Mouse (Mus musculus) thymus, adult 2 months (tissue): ENCODE data around the gene G6pc. TPM values are rescaled to one million over a fixed set of nuclear protein-coding genes. Genes with fewer than 3 reads are reported as not detected.
"Not testable (repeated sequence)": the region's sequence is repeated elsewhere in the genome, so short reads cannot be mapped to it uniquely, and the experiment has no call there.

ENCODE experiments used
- DNase-seq: peaks from one replicate; pipeline ENCODE4 v3.0.0; 2021
- H3K27ac ChIP-seq: fragments of 200-500 bp; 2 replicates; pipeline ENCODE4 v1.5.1; 2012; ENCODE audit warnings: low read length, control low read depth; ENCODE audit not compliant: control insufficient read depth, insufficient read depth
- H3K27me3 ChIP-seq: fragments of 200-500 bp; 2 replicates; pipeline ENCODE4 v1.6.1; 2012; ENCODE audit warnings: mild to moderate bottlenecking, low read length, moderate library complexity, mixed read lengths; ENCODE audit not compliant: control insufficient read depth, insufficient read depth
- H3K36me3 ChIP-seq: fragments of 200-500 bp; 2 replicates; pipeline ENCODE4 v1.6.1; 2012; ENCODE audit warnings: mild to moderate bottlenecking, low read length, moderate library complexity; ENCODE audit not compliant: control insufficient read depth, insufficient read depth
- H3K4me1 ChIP-seq: fragments of 200-500 bp; replicated peaks from 2 replicates; pipeline ENCODE4 v1.6.1; 2012; ENCODE audit warnings: low read length; ENCODE audit not compliant: control insufficient read depth, insufficient read depth
- H3K4me3 ChIP-seq: fragments of 200-500 bp; 2 replicates; pipeline ENCODE4 v1.5.1; 2012; ENCODE audit warnings: mild to moderate bottlenecking, low read length, control low read depth, moderate library complexity; ENCODE audit not compliant: control insufficient read depth, insufficient read depth
- CTCF ChIP-seq: fragments of 200-500 bp; IDR thresholded peaks from 2 replicates; pipeline ENCODE4 v1.5.1; 2012; ENCODE audit warnings: mild to moderate bottlenecking, control low read depth, low read length, moderate library complexity, borderline replicate concordance; ENCODE audit not compliant: control insufficient read depth, poor library complexity, insufficient read depth; ENCODE audit errors: extremely low read depth
- POLR2A ChIP-seq: fragments of 200-500 bp; IDR thresholded peaks from 2 replicates; pipeline ENCODE4 v1.6.1; 2012; ENCODE audit warnings: mild to moderate bottlenecking, low read length, control low read depth, moderate library complexity; ENCODE audit not compliant: control insufficient read depth, poor library complexity, insufficient read depth; ENCODE audit errors: extremely low read depth
- WGBS: fragments of 180-500 bp; shearing (Covaris S2); methylation state at CpG from one replicate; pipeline ENCODE4 v1.1.7; 2018; 5-methylcytosine and 5-hydroxymethylcytosine counted together
- polyA plus RNA-seq: library from polyadenylated mRNA; depleted of rRNA; stranded (reverse); fragments of >200 nt; gene quantifications from 2 replicates; pipeline ENCODE4 v1.2.3, GENCODE M21; 2012; rRNA removed

Gene G6pc
- 0.15 and 0.37 TPM in 2 replicates for polyA plus RNA-seq

DNA sequence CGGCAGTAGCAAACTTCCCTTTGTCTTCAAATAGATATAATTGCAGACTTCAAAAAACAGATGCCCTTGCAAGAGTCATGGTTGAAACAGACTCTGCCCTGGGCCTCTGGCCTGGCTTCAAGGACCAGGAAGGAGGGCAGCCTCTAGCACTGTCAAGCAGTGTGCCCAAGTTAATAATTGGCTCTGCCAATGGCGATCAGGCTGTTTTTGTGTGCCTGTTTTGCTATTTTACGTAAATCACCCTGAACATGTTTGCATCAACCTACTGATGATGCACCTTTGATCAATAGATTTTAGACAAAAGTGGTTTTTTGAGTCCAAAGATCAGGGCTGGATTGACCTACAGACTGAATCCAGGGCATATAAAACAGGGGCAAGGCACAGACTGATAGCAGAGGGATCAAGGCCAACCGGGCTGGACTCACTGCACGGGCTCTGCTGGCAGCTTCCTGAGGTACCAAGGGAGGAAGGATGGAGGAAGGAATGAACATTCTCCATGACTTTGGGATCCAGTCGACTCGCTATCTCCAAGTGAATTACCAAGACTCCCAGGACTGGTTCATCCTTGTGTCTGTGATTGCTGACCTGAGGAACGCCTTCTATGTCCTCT, at the start of gene G6pc:
Gene G6pc (plus strand): TSS at position 236 of the 610 bp plus-strand sequence.
- Histone ChIP-seq H3K27ac (no peak within 1 kb of the TSS), H3K4me1 (peaks cover 5% of the 10 kb centered on the region), H3K36me3 (no peaks in the 10 kb centered on the region), H3K27me3 (no peaks in the 10 kb centered on the region), H3K4me3 (no peak within 1 kb of the TSS)
- no peak for DNase-seq
- WGBS, result 94% methylated on average over 8 of the region's 8 CpGs
- TF ChIP-seq CTCF, result no peak
- no peak for TF ChIP-seq POLR2A

- Histone ChIP-seq H3K36me3 (peaks cover 60% of the 10 kb centered on the region), H3K27ac (no peak overlapping the region), H3K4me3 (no peak overlapping the region), H3K27me3 (no peaks in the 10 kb centered on the region), H3K4me1 (no peaks in the 10 kb centered on the region)
- TF ChIP-seq CTCF (peak; percentile 75; the same call in 1 of the 2 replicates), POLR2A (no peak)
- 58% methylated on average over 4 of the region's 4 CpGs for WGBS
- peak; percentile 59 for DNase-seq
Measured at GRCm38 (mm10) chr11:101323609-101324008, 43.8 kb upstream of the G6pc start.

GRCm38 (mm10) chr11:101324763-101325162, 42.6 kb upstream of the G6pc start, which contains the start of gene Aoc2:
Aoc2 (plus strand) TSS chr11:101325063.
- Histone ChIP-seq H3K4me1 (no peaks in the 10 kb centered on the region), H3K27me3 (no peaks in the 10 kb centered on the region), H3K36me3 (peaks cover 53% of the 10 kb centered on the region), H3K4me3 (no peak within 1 kb of the TSS), H3K27ac (no peak within 1 kb of the TSS)
- 93% methylated on average over 5 of the region's 5 CpGs for WGBS
- DNase-seq, result no peak
- TF ChIP-seq POLR2A, result no peak
- no peak for TF ChIP-seq CTCF

DNA sequence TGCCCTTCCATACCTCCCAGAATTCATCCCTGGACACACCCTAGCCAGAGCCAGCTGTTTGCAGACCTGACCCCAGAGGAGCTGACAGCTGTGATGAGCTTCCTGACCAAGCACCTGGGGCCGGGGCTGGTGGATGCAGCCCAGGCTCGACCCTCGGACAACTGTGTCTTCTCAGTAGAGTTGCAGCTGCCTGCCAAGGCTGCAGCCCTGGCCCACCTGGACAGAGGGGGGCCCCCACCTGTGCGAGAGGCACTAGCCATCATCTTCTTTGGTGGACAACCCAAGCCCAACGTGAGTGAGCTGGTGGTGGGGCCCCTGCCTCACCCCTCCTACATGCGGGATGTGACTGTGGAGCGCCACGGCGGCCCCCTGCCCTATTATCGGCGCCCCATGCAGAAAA, 42.2 kb upstream of the G6pc start:
- H3K36me3 ChIP-seq, result peaks cover 48% of the 10 kb centered on the region
- H3K4me1 ChIP-seq, H3K4me3 ChIP-seq, DNase-seq, H3K27me3 ChIP-seq, H3K27ac ChIP-seq: not testable (repeated sequence)
- WGBS, result 95% methylated on average over 11 of the region's 11 CpGs

GRCm38 (mm10) chr11:101326147-101326546, 41.2 kb upstream of the G6pc start:
- H3K4me3 ChIP-seq, result no peak overlapping the region
- peaks cover 39% of the 10 kb centered on the region for H3K36me3 ChIP-seq
- WGBS, result 97% methylated on average over 11 of the region's 11 CpGs
- no peak overlapping the region for H3K27ac ChIP-seq
- DNase-seq, result no peak
- H3K4me1 ChIP-seq, result no peaks in the 10 kb centered on the region
- H3K27me3 ChIP-seq, result no peaks in the 10 kb centered on the region
- TF ChIP-seq POLR2A, result no peak
- no peak for TF ChIP-seq CTCF

DNA sequence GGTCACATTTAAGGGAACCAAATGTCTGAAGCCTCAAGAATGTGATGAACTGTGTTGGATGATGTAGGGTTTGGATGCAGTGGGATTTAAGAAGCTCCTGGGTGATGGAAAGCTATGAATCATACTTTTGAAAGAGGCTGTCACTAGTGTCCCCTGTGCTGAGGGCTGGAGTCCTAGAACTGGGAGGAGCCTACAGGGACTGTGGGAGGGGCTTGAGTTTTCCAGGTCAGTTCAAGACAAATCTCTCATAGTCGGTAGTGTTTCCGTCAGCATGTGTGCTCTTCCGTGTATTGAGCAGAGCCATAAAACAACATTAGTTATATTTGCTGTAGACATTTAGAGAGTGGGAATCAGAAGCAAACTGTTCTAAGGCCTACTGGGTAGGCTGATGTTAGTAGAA, 40.0 kb upstream of the G6pc start:
- H3K4me1 ChIP-seq, result no peaks in the 10 kb centered on the region
- peaks cover 28% of the 10 kb centered on the region for H3K36me3 ChIP-seq
- no peaks in the 10 kb centered on the region for H3K27me3 ChIP-seq
- H3K4me3 ChIP-seq, result no peak overlapping the region
- no peak for DNase-seq
- 71% methylated on average over 3 of the region's 3 CpGs for WGBS
- no peak for TF ChIP-seq CTCF
- TF ChIP-seq POLR2A, result no peak
- H3K27ac ChIP-seq, result no peak overlapping the region

DNA sequence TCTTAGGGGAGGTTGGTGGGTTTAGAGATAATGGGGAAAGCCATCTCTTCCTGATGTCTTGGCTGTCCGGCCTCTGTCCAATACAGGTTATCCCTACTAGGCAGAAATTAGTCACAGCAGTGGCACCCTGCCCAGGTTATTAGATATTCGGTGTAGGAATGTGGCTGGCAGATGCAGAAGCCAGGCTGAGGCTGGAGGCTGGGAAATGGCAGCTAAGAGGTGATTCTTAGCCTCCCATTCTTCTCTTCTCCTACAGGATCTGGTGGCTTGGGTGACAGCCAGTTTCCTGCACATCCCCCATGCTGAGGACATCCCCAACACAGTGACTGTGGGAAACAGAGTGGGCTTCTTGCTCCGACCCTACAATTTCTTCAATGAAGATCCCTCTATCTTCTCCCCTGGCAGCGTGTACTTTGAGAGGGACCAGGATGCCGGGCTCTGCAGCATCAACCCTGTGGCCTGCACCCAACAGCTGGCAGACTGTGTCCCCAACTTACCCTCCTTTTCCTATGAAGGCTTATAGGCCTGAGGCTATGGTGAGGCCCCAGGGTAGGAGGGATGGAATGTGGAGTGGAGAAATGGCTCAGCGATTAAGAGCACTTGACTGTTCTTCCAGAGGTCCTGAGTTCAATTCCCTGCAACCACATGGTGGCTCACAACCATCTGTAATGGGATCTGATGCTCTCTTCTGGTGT, 38.3 kb upstream of the G6pc start:
- H3K27ac ChIP-seq, result no peak overlapping the region
- DNase-seq, result no peak
- WGBS, result 93% methylated on average over 6 of the region's 6 CpGs

More for the DNA sequence above, 38.3 kb upstream of the G6pc start:
- Histone ChIP-seq H3K27me3 (no peaks in the 10 kb centered on the region), H3K4me3 (no peak overlapping the region), H3K4me1 (no peaks in the 10 kb centered on the region), H3K36me3 (peaks cover 20% of the 10 kb centered on the region)
- TF ChIP-seq CTCF, result no peak
- no peak for TF ChIP-seq POLR2A
